Mouse (Mus musculus): ENCODE measurements at regions not wholly inside any gene's neighbourhood (a gene's known extent, or its start where the extent isn't known, plus 50 kb on each side); places are given as distances from the start of the nearest gene placed in this dataset.

DNA sequence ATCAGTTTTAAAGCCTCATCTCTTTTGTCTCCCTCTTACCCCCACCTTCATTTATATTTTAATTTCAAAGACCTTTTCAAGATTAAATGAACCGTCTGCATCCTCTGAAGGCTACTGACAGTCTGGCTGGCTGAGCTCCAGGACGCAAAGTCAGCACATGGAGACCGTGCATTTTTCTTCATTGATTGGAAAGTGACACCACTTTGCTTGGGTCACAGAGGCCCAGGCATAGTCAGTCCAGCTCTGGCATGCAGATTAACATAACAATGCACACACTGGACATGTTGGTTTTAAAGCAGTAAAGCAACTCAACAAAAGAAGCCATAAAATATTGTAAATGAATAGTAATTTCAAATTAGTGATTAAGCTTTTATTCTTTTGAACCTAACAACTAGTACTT, 429.7 kb downstream of the Gm43517 start:
- Histone ChIP-seq H3K36me3 (ENCODE audit: control insufficient read depth, insufficient read depth) (no peaks in the 10 kb centered on the region), H3K4me2 (ENCODE audit: low read depth) (no peak overlapping the region), H3K27me3 (ENCODE audit: control insufficient read depth, insufficient read depth, insufficient read length) (no peaks in the 10 kb centered on the region), H3ac (ENCODE audit: control insufficient read depth, insufficient read length) (no peak overlapping the region), H3K79me2 (ENCODE audit: control insufficient read depth, insufficient read depth) (no peaks in the 10 kb centered on the region), H3K4me3 (no peak overlapping the region)
- TF ChIP-seq POLR2AphosphoS2 (IDR thresholded peaks at IDR 0.05; ENCODE audit: insufficient read length, low read depth) (no peak), MYOG (IDR thresholded peaks at IDR 0.05; ENCODE audit: control insufficient read depth in 1 of 3, insufficient read depth in 1 of 3, insufficient read length in 2 of 3, low read depth in 2 of 3) (no peak), MAX (IDR thresholded peaks at IDR 0.05; ENCODE audit: low read depth) (no peak), USF1 (IDR thresholded peaks at IDR 0.05; ENCODE audit: low read depth) (no peak), TCF3 (IDR thresholded peaks at IDR 0.05; ENCODE audit: insufficient read length, low read depth) (no peak), CEBPB (IDR thresholded peaks at IDR 0.05; ENCODE audit: insufficient read depth, poor library complexity, severe bottlenecking) (no peak), MYOD1 (IDR thresholded peaks at IDR 0.05; ENCODE audit: control insufficient read depth in 1 of 3, insufficient read length in 2 of 3, low read depth in 2 of 3) (no peak), SRF (IDR thresholded peaks at IDR 0.05; ENCODE audit: control insufficient read depth, insufficient read length, low read depth) (no peak), POLR2A (IDR thresholded peaks at IDR 0.05; ENCODE audit: insufficient read length, low read depth) (no peak), REST (IDR thresholded peaks at IDR 0.05; ENCODE audit: insufficient read depth, insufficient read length) (no peak), TCF12 (IDR thresholded peaks at IDR 0.05; ENCODE audit: insufficient read depth, poor library complexity, severe bottlenecking) (no peak), E2F4 (IDR thresholded peaks at IDR 0.05; ENCODE audit: insufficient read depth) (no peak)

DNA sequence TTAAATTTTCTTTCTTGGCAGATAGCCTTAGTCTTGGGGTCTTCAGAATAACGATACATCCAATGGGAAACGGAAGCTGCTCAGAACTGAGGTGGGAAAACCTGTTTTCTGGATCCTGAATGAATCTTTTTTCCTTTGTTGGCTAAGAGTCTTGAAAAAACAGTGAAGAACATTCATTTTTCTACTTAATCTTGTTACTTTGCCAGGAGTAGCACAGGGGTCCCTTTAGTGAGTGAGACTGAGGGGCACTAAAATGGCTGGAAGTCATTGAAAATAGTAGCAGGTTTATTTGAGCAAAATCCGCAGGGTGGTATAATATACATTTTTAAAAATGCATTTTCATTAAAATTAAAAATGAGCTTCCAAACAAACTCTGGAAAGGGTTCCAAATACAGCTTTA, 442.8 kb downstream of the Gm43517 start:
- Histone ChIP-seq H3K27me3 (ENCODE audit: control insufficient read depth, insufficient read depth, insufficient read length) (no peaks in the 10 kb centered on the region), H3K36me3 (ENCODE audit: control insufficient read depth, insufficient read depth) (no peaks in the 10 kb centered on the region), H3K4me2 (ENCODE audit: low read depth) (no peak overlapping the region), H3ac (ENCODE audit: control insufficient read depth, insufficient read length) (no peak overlapping the region), H3K4me3 (no peak overlapping the region), H3K79me2 (ENCODE audit: control insufficient read depth, insufficient read depth) (no peaks in the 10 kb centered on the region)
- no peak for TF ChIP-seq MYOD1 (IDR thresholded peaks at IDR 0.05; ENCODE audit: control insufficient read depth in 1 of 3, insufficient read length in 2 of 3, low read depth in 2 of 3)
- no peak for TF ChIP-seq POLR2A (IDR thresholded peaks at IDR 0.05; ENCODE audit: insufficient read length, low read depth)
- TF ChIP-seq POLR2AphosphoS2 (IDR thresholded peaks at IDR 0.05; ENCODE audit: insufficient read length, low read depth), result no peak
- no peak for TF ChIP-seq USF1 (IDR thresholded peaks at IDR 0.05; ENCODE audit: low read depth)
- TF ChIP-seq SRF (IDR thresholded peaks at IDR 0.05; ENCODE audit: control insufficient read depth, insufficient read length, low read depth), result no peak
- no peak for TF ChIP-seq TCF3 (IDR thresholded peaks at IDR 0.05; ENCODE audit: insufficient read length, low read depth)
- TF ChIP-seq MYOG (IDR thresholded peaks at IDR 0.05; ENCODE audit: control insufficient read depth in 1 of 3, insufficient read depth in 1 of 3, insufficient read length in 2 of 3, low read depth in 2 of 3), result no peak
- TF ChIP-seq TCF12 (IDR thresholded peaks at IDR 0.05; ENCODE audit: insufficient read depth, poor library complexity, severe bottlenecking), result no peak

DNA sequence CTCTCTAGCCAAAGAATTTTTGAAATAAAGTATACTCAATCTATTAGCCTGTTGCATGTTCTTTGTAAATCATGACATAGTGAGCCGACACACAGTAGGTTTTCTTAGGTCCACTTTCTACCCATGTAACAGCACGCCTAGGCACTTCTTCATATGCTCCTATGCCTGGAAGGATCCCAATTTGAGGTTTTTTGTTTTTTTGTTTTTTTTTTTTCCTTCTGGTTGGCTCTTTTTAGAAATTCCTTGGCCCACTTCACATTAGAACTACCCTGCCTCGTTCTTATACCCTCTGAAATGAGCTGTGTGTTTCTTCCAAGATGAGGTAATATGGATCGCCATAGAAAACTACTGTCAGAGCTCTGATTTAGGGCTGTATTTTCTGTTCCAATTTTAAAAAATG, 443.6 kb downstream of the Gm43517 start:
- Histone ChIP-seq H3K27me3 (ENCODE audit: control insufficient read depth, insufficient read depth, insufficient read length) (no peaks in the 10 kb centered on the region), H3K36me3 (ENCODE audit: control insufficient read depth, insufficient read depth) (no peaks in the 10 kb centered on the region), H3ac (ENCODE audit: control insufficient read depth, insufficient read length) (no peak overlapping the region), H3K4me2 (ENCODE audit: low read depth) (no peak overlapping the region), H3K79me2 (ENCODE audit: control insufficient read depth, insufficient read depth) (no peaks in the 10 kb centered on the region), H3K4me3 (no peak overlapping the region)
- TF ChIP-seq REST (IDR thresholded peaks at IDR 0.05; ENCODE audit: insufficient read depth, insufficient read length) (no peak), POLR2AphosphoS2 (IDR thresholded peaks at IDR 0.05; ENCODE audit: insufficient read length, low read depth) (no peak), POLR2A (IDR thresholded peaks at IDR 0.05; ENCODE audit: insufficient read length, low read depth) (no peak), TCF3 (IDR thresholded peaks at IDR 0.05; ENCODE audit: insufficient read length, low read depth) (no peak), USF1 (IDR thresholded peaks at IDR 0.05; ENCODE audit: low read depth) (no peak), MYOD1 (IDR thresholded peaks at IDR 0.05; ENCODE audit: control insufficient read depth in 1 of 3, insufficient read length in 2 of 3, low read depth in 2 of 3) (no peak)

DNA sequence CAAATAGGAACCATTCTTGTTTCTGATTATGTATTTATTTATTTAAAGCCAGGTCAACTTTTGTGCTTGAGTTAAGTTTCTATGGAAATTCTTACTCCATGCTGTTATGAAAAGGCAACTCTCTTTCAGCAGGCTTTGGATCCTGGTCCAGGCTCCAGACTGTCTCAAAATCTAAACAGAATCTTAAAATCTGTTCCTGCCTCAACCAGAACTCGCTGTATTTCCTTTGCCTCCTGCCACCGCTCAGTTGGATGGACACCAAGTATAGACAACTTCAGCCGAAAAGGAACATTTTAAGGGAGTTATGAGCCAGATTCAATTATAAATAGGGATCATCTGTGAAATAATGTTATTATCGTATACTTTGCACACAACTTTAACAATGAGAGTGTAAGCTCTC, 445.7 kb downstream of the Gm43517 start:
- TF ChIP-seq POLR2A (IDR thresholded peaks at IDR 0.05; ENCODE audit: insufficient read length, low read depth) (no peak), MYOG (IDR thresholded peaks at IDR 0.05; ENCODE audit: control insufficient read depth in 1 of 3, insufficient read depth in 1 of 3, insufficient read length in 2 of 3, low read depth in 2 of 3) (no peak), MYOD1 (IDR thresholded peaks at IDR 0.05; ENCODE audit: control insufficient read depth in 1 of 3, insufficient read length in 2 of 3, low read depth in 2 of 3) (no peak), USF1 (IDR thresholded peaks at IDR 0.05; ENCODE audit: low read depth) (no peak), MAX (IDR thresholded peaks at IDR 0.05; ENCODE audit: low read depth) (no peak), SRF (IDR thresholded peaks at IDR 0.05; ENCODE audit: control insufficient read depth, insufficient read length, low read depth) (no peak), REST (IDR thresholded peaks at IDR 0.05; ENCODE audit: insufficient read depth, insufficient read length) (no peak), POLR2AphosphoS2 (IDR thresholded peaks at IDR 0.05; ENCODE audit: insufficient read length, low read depth) (no peak), TCF3 (IDR thresholded peaks at IDR 0.05; ENCODE audit: insufficient read length, low read depth) (no peak), E2F4 (IDR thresholded peaks at IDR 0.05; ENCODE audit: insufficient read depth) (no peak), TCF12 (IDR thresholded peaks at IDR 0.05; ENCODE audit: insufficient read depth, poor library complexity, severe bottlenecking) (no peak), CEBPB (IDR thresholded peaks at IDR 0.05; ENCODE audit: insufficient read depth, poor library complexity, severe bottlenecking) (no peak)
- Histone ChIP-seq H3K36me3 (ENCODE audit: control insufficient read depth, insufficient read depth) (no peaks in the 10 kb centered on the region), H3ac (ENCODE audit: control insufficient read depth, insufficient read length) (no peak overlapping the region), H3K79me2 (ENCODE audit: control insufficient read depth, insufficient read depth) (no peaks in the 10 kb centered on the region), H3K27me3 (ENCODE audit: control insufficient read depth, insufficient read depth, insufficient read length) (no peaks in the 10 kb centered on the region), H3K4me3 (no peak overlapping the region), H3K4me2 (ENCODE audit: low read depth) (no peak overlapping the region)
